7 mouse cellular contexts compared by ENCODE assay signal in genomic region chr4:156108606-156109546, GRCm38 (mm10). TPM values are rescaled to one million over a fixed set of nuclear protein-coding genes. Genes with fewer than 3 reads are reported as not detected.
DNase-seq lines count a peak whose midpoint lies in the region; ATAC-seq and TF ChIP-seq lines count a peak whose summit lies in the region.

No protein-coding gene starts in this region.

- TF ChIP-seq EP300 in MEL (IDR thresholded peaks at IDR 0.05; ENCODE audit: low read depth in 1 of 2, low read length in 2 of 2) = no peak

- peak overlapping the region; percentile 25 to 52 for H3K4me3 ChIP-seq in MEL (ENCODE audit: control insufficient read depth in 1 of 2, insufficient read depth in 1 of 2, low read depth in 2 of 2, low read length in 2 of 2)
- H3K4me3 ChIP-seq in embryonic facial prominence, embryonic 13.5 days = peak overlapping the region; percentile 83
- H3K4me3 ChIP-seq in heart, embryonic 14.5 days (ENCODE audit: control insufficient read depth in 1 of 2, insufficient read depth in 1 of 2, low read depth in 1 of 2, low read length in 2 of 2) = peak overlapping the region; percentile 61 to 81

- H3K9me3 ChIP-seq in MEL (replicated peaks; ENCODE audit: insufficient read depth, low read length) = no peaks in the 10 kb centered on the region
- no peaks in the 10 kb centered on the region for H3K9me3 ChIP-seq in embryonic facial prominence, embryonic 13.5 days
- H3K9me3 ChIP-seq in heart, embryonic 14.5 days (ENCODE audit: control insufficient read depth, low read length) = no peaks in the 10 kb centered on the region

- WGBS in embryonic facial prominence, embryonic 13.5 days = 13% methylated on average over 13 of the region's 13 CpGs
- 26% methylated on average over 13 of the region's 13 CpGs for WGBS in heart, embryonic 14.5 days

- H3K27me3 ChIP-seq in MEL (ENCODE audit: control insufficient read depth in 1 of 2, insufficient read depth in 2 of 2, low read length in 2 of 2) = no peaks in the 10 kb centered on the region
- H3K27me3 ChIP-seq in embryonic facial prominence, embryonic 13.5 days = no peaks in the 10 kb centered on the region
- H3K27me3 ChIP-seq in heart, embryonic 14.5 days (ENCODE audit: control insufficient read depth, insufficient read depth, low read length) = no peaks in the 10 kb centered on the region

- H3K9ac ChIP-seq in MEL (ENCODE audit: control insufficient read depth, low read depth, low read length, poor library complexity, severe bottlenecking) = peak overlapping the region; percentile 64
- H3K9ac ChIP-seq in embryonic facial prominence, embryonic 13.5 days = peak overlapping the region; percentile 92
- peak overlapping the region; percentile 77 for H3K9ac ChIP-seq in heart, embryonic 14.5 days (ENCODE audit: low read length)

- DNase-seq in MEL (ENCODE audit: low read depth, low spot score) = peak; percentile 81
- peak; percentile 37 for DNase-seq in adrenal gland, postnatal 25 days
- DNase-seq in kidney, postnatal 14 days = peak; percentile 76
- peak; percentile 74 for DNase-seq in lung, postnatal 25 days (ENCODE audit: low spot score)
- peak; percentile 27 for DNase-seq in right cerebral cortex, postnatal 14 days

- ATAC-seq in embryonic facial prominence, embryonic 13.5 days (ENCODE audit: insufficient number of reproducible peaks, insufficient read depth, low FRiP score, low TSS enrichment, low read depth) = peak; percentile 44; the same call in 1 of the 2 replicates
- peak; percentile 55 for ATAC-seq in heart, embryonic 14.5 days (ENCODE audit: insufficient number of reproducible peaks, insufficient read depth, low FRiP score, low read depth)

- H3K4me1 ChIP-seq in MEL (ENCODE audit: control insufficient read depth in 1 of 2, insufficient read depth in 2 of 2, low read length in 2 of 2) = peaks cover 2 to 4% of the 10 kb centered on the region in 2 experiments; a peak in 2 of 4 replicates
- peaks cover 7% of the 10 kb centered on the region for H3K4me1 ChIP-seq in embryonic facial prominence, embryonic 13.5 days
- peaks cover 4 to 11% of the 10 kb centered on the region in 2 experiments; a peak in 2 of 4 replicates for H3K4me1 ChIP-seq in heart, embryonic 14.5 days (ENCODE audit: control insufficient read depth in 2 of 2, insufficient read depth in 2 of 2, low read length in 2 of 2)

- H3K36me3 ChIP-seq in MEL (ENCODE audit: control insufficient read depth in 1 of 2, insufficient read depth in 2 of 2, low read length in 2 of 2) = peaks cover 0 to 11% of the 10 kb centered on the region in 2 experiments; a peak in 2 of 4 replicates
- no peaks in the 10 kb centered on the region for H3K36me3 ChIP-seq in embryonic facial prominence, embryonic 13.5 days
- no peaks in the 10 kb centered on the region for H3K36me3 ChIP-seq in heart, embryonic 14.5 days (ENCODE audit: control insufficient read depth, insufficient read depth, low read length)

- TF ChIP-seq POLR2A in MEL (IDR thresholded peaks at IDR 0.05; ENCODE audit: control insufficient read depth in 1 of 2, insufficient read depth in 1 of 2, low read depth in 1 of 2, low read length in 2 of 2, poor library complexity in 1 of 2) = no peak

- peaks cover 13% of the 10 kb centered on the region for H3K79me2 ChIP-seq in MEL (ENCODE audit: control insufficient read depth, insufficient read depth, low read length, poor library complexity)

- peak overlapping the region; percentile 15 for H3K27ac ChIP-seq in MEL (ENCODE audit: control insufficient read depth, low read depth, low read length)
- H3K27ac ChIP-seq in embryonic facial prominence, embryonic 13.5 days = peak overlapping the region; percentile 87
- peak overlapping the region; percentile 70 to 84; a peak in 3 of 4 replicates for H3K27ac ChIP-seq in heart, embryonic 14.5 days (replicated peaks in 1 of 2; ENCODE audit: control insufficient read depth in 1 of 2, insufficient read depth in 1 of 2, low read depth in 2 of 2, low read length in 2 of 2)

- peak in 1 of 3 experiments; percentile 14; a peak in 2 of 6 replicates for TF ChIP-seq CTCF in MEL (IDR thresholded peaks at IDR 0.05 in 2 of 3, conservative IDR thresholded peaks at IDR 0.05 in 1 of 3; ENCODE audit: control insufficient read depth in 1 of 3, insufficient read depth in 1 of 3, low read depth in 2 of 3, low read length in 3 of 3, poor library complexity in 1 of 3, severe bottlenecking in 1 of 3)

- TF ChIP-seq RAD21 in MEL (IDR thresholded peaks at IDR 0.05; ENCODE audit: low read depth, low read length) = peak; percentile 8

- peak overlapping the region; percentile 69 for H3K4me2 ChIP-seq in embryonic facial prominence, embryonic 13.5 days
- peak overlapping the region; percentile 79 for H3K4me2 ChIP-seq in heart, embryonic 14.5 days (ENCODE audit: low read length)

TF ChIP-seq in MEL, 35 proteins besides CTCF, POLR2A, EP300 and RAD21 (continues in another document):
- TF ChIP-seq ZKSCAN1 (IDR thresholded peaks at IDR 0.05; ENCODE audit: low read depth, low read length) (no peak), POLR2AphosphoS5 (IDR thresholded peaks at IDR 0.05; ENCODE audit: borderline replicate concordance, low read depth, low read length) (no peak), E2F4 (IDR thresholded peaks at IDR 0.05; ENCODE audit: borderline replicate concordance, low read depth, low read length) (no peak), GATA1 (IDR thresholded peaks at IDR 0.05; ENCODE audit: low read depth, low read length) (no peak), MAFK (IDR thresholded peaks at IDR 0.05; ENCODE audit: borderline replicate concordance, low read depth, low read length) (no peak), POLR2AphosphoS2 (IDR thresholded peaks at IDR 0.05; ENCODE audit: low read length) (peak; percentile 56; the same call in 1 of the 2 replicates), TCF12 (IDR thresholded peaks at IDR 0.05; ENCODE audit: low read depth, low read length) (no peak), TAL1 (IDR thresholded peaks at IDR 0.05; ENCODE audit: low read length) (no peak), MAZ (IDR thresholded peaks at IDR 0.05; ENCODE audit: low read depth, low read length) (no peak), USF2 (IDR thresholded peaks at IDR 0.05; ENCODE audit: borderline replicate concordance in 1 of 2, insufficient read depth in 1 of 2, low read depth in 1 of 2, low read length in 2 of 2) (no peak), NELFE (IDR thresholded peaks at IDR 0.05; ENCODE audit: low read depth, low read length) (peak; percentile 55), JUND (IDR thresholded peaks at IDR 0.05; ENCODE audit: low read depth, low read length) (no peak), UBTF (IDR thresholded peaks at IDR 0.05; ENCODE audit: borderline replicate concordance, insufficient read depth, low read depth, low read length) (no peak), MEF2A (IDR thresholded peaks at IDR 0.05; ENCODE audit: extremely low read depth, insufficient replicate concordance, low read depth, low read length, poor library complexity, severe bottlenecking) (no peak), HCFC1 (IDR thresholded peaks at IDR 0.05; ENCODE audit: low read depth, low read length) (no peak), KAT2A (conservative IDR thresholded peaks at IDR 0.05; ENCODE audit: low read depth, low read length) (no peak), ELF1 (IDR thresholded peaks at IDR 0.05; ENCODE audit: low read depth, low read length) (no peak), RCOR1 (IDR thresholded peaks at IDR 0.05; ENCODE audit: low read depth, low read length) (no peak), SIN3A (IDR thresholded peaks at IDR 0.05; ENCODE audit: low read length) (peak; percentile 33; the same call in 1 of the 2 replicates), BHLHE40 (IDR thresholded peaks at IDR 0.05; ENCODE audit: borderline replicate concordance, low read depth, low read length) (no peak), NRF1 (IDR thresholded peaks at IDR 0.05; ENCODE audit: insufficient read depth, low read depth, low read length, poor library complexity, severe bottlenecking) (no peak), MYC (IDR thresholded peaks at IDR 0.05; ENCODE audit: low read depth, low read length) (no peak), TBP (IDR thresholded peaks at IDR 0.05; ENCODE audit: low read depth, low read length) (no peak), MAX (IDR thresholded peaks at IDR 0.05; ENCODE audit: low read length) (peak; percentile 50; the same call in 1 of the 2 replicates), CHD2 (IDR thresholded peaks at IDR 0.05; ENCODE audit: low read length) (no peak), ZC3H11A (IDR thresholded peaks at IDR 0.05; ENCODE audit: low read depth, low read length) (no peak), SMC3 (IDR thresholded peaks at IDR 0.05; ENCODE audit: low read depth, low read length) (peak; percentile 16), MYB (IDR thresholded peaks at IDR 0.05; ENCODE audit: low read depth, low read length) (no peak), ZNF384 (IDR thresholded peaks at IDR 0.05; ENCODE audit: low read depth, low read length) (no peak; the same call in 1 of the 2 replicates)

RNA-seq across cellular contexts. Expression of gene 9430015G10Rik, which starts 0.9 kb away (rescaled TPM):
- total RNA-seq in MEL (2012; rRNA removed) = 27.5 and 28.7 TPM in 2 replicates
- 10 to 100 TPM in 1 of 2 experiments, not detected in 1; 52.9 TPM for polyA plus RNA-seq in MEL (2012; ENCODE audit: insufficient read depth in 1 of 2, insufficient read length in 2 of 2, low read depth in 1 of 2, low replicate concordance in 2 of 2, missing spikeins in 1 of 2)
- total RNA-seq in adrenal gland, postnatal 25 days (2021) = 13.5 and 16.7 TPM in 2 replicates
- 40.3 and 43.8 TPM in 2 replicates for polyA plus RNA-seq in embryonic facial prominence, embryonic 13.5 days (2015; fragmentation: Nextera tagmentation; extraction: Ambion mirVana)
- 12.0 and 14.6 TPM in 2 replicates for polyA plus RNA-seq in heart, embryonic 14.5 days (2014; fragmentation: Nextera tagmentation; extraction: Ambion mirVana)

RNA-seq across cellular contexts. Expression of gene Rnf223, which starts 21.4 kb away (rescaled TPM):
- 0.65 TPM in 2 replicates for total RNA-seq in MEL (2012; rRNA removed)
- 1 to 10 TPM in 1 of 2 experiments, not detected in 1; 2.5 TPM for polyA plus RNA-seq in MEL (2012; ENCODE audit: insufficient read depth in 1 of 2, insufficient read length in 2 of 2, low read depth in 1 of 2, low replicate concordance in 2 of 2, missing spikeins in 1 of 2)
- 0.18 TPM in 1 of 2 replicates, not detected in the other for total RNA-seq in adrenal gland, postnatal 25 days (2021)
- polyA plus RNA-seq in embryonic facial prominence, embryonic 13.5 days (2015; fragmentation: Nextera tagmentation; extraction: Ambion mirVana) = 0.30 and 0.40 TPM in 2 replicates
- 0.07 and 0.22 TPM in 2 replicates for polyA plus RNA-seq in heart, embryonic 14.5 days (2014; fragmentation: Nextera tagmentation; extraction: Ambion mirVana)

RNA-seq across cellular contexts. Expression of gene Ttll10, which starts 49.7 kb away (rescaled TPM):
- not detected in 2 replicates for total RNA-seq in MEL (2012; rRNA removed)
- under 1 TPM in 1 of 2 experiments, not detected in 1; 0.11 TPM for polyA plus RNA-seq in MEL (2012; ENCODE audit: insufficient read depth in 1 of 2, insufficient read length in 2 of 2, low read depth in 1 of 2, low replicate concordance in 2 of 2, missing spikeins in 1 of 2)
- total RNA-seq in adrenal gland, postnatal 25 days (2021) = 0.61 TPM in 1 of 2 replicates, not detected in the other
- polyA plus RNA-seq in embryonic facial prominence, embryonic 13.5 days (2015; fragmentation: Nextera tagmentation; extraction: Ambion mirVana) = 2.0 and 2.7 TPM in 2 replicates
- polyA plus RNA-seq in heart, embryonic 14.5 days (2014; fragmentation: Nextera tagmentation; extraction: Ambion mirVana) = 0.11 and 0.26 TPM in 2 replicates

Comparison
In these comparisons a context has a peak if more than half of its experiments do, and no peak if none do; other contexts are left out.
1. Peak in every context shown above with its lines: DNase-seq, ATAC-seq, H3K4me3 ChIP-seq and H3K27ac ChIP-seq.
2. DNase-seq: peak in every context shown above with its lines; median percentile 81 in MEL; 76 in kidney, postnatal 14 days; 74 in lung, postnatal 25 days; 37 in adrenal gland, postnatal 25 days; 27 in right cerebral cortex, postnatal 14 days.
3. H3K27ac ChIP-seq: peak in every context shown above with its lines; median percentile 87 in embryonic facial prominence, embryonic 13.5 days; 77 in heart, embryonic 14.5 days; 15 in MEL.